Mouse (Mus musculus) olfactory bulb, adult 2 months (tissue): ENCODE data around the gene Mettl26.

Experiments used
- CTCF ChIP-seq: fragments of 200-500 bp; IDR thresholded peaks from 2 replicates; pipeline ENCODE4 v1.5.1; 2012; ENCODE audit warnings: low read depth, mild to moderate bottlenecking, low read length, moderate library complexity; ENCODE audit not compliant: insufficient read depth
- POLR2A ChIP-seq: fragments of 200-500 bp; IDR thresholded peaks from 2 replicates; pipeline ENCODE4 v1.6.1; 2012; ENCODE audit warnings: mild to moderate bottlenecking, low read depth, low read length, moderate library complexity; ENCODE audit not compliant: insufficient read depth

- TF ChIP-seq CTCF (no peak), POLR2A (no peak)
These were observed 45.3 kb upstream of the Mettl26 start for GRCm38 (mm10) chr17:25829558-25830017.
